Mouse (Mus musculus): ENCODE measurements at regions not wholly inside any gene's neighbourhood (a gene's known extent, or its start where the extent isn't known, plus 50 kb on each side); places are given as distances from the start of the nearest gene placed in this dataset.

DNA sequence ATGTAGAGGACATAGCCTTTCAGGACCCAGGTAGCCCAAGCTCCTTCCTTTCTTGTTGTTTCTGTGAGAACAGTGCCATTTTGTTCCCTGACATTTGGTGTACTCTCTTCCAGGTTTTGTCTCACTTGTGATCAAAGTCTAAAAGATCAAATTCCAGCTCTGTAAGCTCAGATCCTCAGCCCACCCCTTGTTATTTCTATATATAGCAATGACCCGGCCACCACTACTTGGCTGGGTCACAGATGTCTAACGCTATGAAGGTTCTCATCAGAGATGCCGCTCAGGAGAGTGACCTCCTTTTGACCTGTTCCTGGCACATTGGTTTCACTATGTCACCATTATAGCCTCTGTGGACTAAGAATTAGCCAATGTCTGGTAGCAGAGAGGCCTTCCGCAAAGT lies 451.7 kb downstream of the Pik3r1 start:
- ATAC-seq (replicated peaks; ENCODE audit: low read depth, poor library complexity, severe bottlenecking), result no peak

DNA sequence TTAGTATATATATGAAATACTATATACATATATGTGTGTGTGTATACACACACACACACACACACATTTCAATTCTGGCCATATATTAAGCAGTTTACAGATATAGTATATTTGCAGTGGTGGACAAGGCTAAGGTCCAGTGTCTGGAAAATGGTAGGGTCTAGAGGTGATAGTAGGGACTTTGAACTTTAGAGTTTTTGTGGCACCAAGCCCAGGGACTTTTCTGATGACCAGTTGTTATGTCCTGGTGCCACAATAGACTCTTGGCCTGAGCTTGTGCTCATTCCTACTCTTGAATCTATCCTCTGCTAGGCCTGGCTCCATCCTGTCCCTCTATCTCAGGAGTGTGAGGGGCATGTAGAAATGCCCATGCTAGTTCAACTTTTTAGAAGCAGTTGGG lies 454.0 kb downstream of the Pik3r1 start:
- ATAC-seq (replicated peaks; ENCODE audit: low read depth, poor library complexity, severe bottlenecking), result no peak

DNA sequence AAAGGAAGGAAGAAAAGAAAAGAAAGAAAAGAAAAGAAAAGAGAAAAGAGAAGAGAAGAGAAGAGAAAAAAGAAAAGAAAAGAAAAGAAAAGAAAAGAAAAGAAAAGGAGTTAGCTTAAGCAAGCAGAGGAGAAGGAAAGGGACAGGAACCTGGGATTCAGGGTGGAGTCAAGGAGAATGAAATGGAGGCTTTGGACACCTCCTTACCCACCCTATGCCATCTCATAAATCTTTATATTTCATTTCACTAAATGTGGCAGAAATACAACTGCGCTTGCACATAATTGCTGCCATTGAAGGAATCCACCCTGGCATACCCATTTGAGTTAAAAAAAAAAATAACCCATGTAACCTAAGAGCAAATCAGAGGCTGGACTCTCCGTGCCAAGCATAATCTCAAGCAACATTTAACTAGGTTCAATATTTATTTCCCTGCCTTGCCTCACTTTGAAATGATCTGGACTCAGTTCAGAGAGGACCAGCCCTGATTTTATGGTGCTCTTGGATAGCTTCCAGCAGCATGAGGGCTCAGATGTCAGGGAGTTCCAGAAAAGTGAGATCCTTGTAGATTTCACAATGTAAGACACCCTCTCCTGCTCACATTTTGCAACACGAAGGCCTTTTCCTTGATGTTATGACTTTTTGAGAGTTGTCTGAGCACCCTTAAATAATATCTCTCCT lies 456.2 kb downstream of the Pik3r1 start:
- no peak for ATAC-seq (replicated peaks; ENCODE audit: low read depth, poor library complexity, severe bottlenecking)

DNA sequence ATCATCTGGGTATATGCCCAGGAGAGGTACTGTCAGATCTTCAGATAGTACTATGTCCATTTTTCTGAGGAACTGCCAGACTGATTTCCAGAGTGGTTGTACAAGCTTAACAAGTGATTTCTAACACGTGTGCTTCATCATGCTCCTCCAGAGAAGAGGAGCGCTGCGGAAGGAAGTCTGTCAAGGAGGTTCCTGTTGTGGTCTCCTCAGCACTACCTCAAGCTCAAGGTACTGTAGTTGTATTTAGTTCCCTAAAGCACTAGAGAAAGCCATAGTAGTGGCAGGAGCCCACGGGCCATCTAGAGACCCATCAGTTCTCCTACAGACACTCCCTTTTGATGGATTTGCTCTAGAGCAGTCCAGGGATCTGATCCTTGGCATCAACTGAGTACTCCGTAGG lies 459.3 kb downstream of the Pik3r1 start:
- peak; percentile 98 for ATAC-seq (replicated peaks; ENCODE audit: low read depth, poor library complexity, severe bottlenecking)

DNA sequence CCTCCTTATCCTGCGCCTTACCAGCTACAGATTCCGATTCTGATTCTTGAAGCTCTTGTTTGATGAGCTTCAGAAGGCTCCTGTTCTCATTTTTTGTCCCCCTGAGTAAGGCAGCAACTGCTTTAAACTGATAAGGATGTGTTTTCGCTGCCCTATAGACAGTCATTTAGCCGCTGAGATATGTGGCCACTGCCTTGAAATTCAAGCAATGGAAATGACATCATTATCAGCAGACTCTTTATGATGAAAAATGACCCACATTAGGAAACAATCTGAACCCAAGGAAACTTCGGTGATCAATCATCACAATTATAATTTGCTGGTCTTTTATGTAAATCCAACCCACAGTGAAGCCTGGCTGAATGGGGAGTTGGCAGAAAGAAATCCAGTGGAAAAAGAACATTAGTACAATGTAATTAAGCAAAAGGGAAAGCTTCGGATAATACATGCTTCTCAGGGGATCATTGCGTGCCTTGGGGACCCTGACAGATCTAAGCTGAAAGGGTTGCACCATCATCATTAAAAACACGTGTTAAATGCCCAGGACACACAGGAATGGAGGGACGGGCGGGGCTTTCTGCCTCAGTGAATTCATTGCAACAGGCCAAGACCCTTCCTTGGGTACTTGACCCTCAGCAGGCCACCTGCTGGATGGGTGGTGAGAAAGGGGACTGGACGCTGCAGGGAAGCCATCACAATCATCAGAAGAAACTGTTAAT lies 462.2 kb downstream of the Pik3r1 start:
- ATAC-seq (replicated peaks; ENCODE audit: low read depth, poor library complexity, severe bottlenecking), result no peak

DNA sequence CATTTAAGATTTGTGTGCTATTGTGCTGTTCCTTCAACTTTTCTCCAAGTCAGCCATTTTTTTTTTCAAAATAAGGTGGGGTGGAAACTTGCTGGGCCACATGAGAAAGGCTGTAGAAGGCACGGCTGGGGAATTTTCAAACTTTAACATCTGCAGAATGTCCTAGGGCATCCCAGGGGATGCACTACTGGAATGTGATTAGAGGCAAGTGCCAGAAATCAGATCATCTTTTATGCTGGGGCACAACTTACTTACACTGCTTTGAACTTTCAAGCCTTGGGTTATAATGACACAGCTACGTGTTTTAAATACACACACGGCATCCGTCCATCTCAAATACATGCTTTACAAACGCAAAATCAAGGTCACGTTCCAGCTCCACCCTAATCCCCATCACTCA lies 463.0 kb downstream of the Pik3r1 start:
- ATAC-seq (replicated peaks; ENCODE audit: low read depth, poor library complexity, severe bottlenecking), result no peak

DNA sequence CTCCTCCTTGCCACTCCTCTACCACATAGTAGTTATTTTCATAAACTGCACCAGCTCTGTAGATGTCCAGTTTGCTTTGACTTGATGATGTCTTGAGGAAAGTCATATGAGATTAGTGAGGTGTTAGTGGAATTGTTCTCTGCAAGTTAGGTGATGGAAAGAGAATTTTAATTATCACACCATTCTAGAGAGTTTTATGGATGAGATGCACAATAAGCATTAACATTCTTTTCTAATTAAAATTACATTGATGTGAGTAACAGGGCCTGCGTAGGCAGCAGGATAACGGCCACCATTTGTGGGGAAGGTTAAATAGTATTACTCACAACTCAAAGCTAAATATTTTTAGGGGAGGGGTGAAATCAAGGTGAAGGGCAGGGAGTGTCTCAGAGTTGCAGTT lies 466.7 kb downstream of the Pik3r1 start:
- no peak for ATAC-seq (replicated peaks; ENCODE audit: low read depth, poor library complexity, severe bottlenecking)

DNA sequence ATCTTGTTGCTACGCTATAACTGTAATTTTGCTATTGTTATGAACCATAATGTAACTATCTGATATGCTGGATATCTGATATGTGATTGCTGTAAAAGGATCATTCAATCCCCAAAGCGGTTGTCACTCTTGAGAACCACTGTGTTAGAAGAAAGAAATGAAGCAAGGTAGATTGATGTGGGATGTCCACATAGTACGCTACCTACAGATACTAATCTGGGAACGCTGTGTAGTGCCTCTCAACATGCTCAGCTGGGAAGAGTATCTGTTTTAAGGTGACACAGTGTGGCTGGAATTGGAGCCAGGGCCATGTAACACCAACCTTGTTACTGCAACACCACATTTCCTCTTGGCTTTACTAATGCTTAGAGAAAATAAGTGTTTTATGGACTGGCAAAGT lies 456.2 kb upstream of the Slc30a5 start:
- ATAC-seq (replicated peaks; ENCODE audit: low read depth, poor library complexity, severe bottlenecking), result no peak

DNA sequence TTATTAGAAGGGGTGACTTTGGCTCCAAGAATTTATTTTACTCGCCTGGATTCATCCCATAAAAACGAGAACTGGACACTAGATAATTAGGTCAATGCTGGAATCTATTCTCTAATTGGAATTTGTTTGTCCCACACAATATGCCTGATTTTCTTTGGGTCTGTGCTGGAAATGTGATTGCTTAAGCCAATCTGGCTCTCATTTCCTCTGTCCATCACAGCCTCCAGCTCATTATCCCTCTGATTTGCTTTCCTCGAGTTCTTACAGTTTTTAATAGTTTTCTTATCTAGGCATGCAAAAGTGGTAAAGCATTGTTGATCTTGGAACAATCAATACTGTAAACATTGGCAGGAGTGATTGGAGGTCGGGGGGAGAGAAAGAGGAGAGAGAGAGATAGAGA lies 453.9 kb upstream of the Slc30a5 start:
- ATAC-seq (replicated peaks; ENCODE audit: low read depth, poor library complexity, severe bottlenecking), result no peak

DNA sequence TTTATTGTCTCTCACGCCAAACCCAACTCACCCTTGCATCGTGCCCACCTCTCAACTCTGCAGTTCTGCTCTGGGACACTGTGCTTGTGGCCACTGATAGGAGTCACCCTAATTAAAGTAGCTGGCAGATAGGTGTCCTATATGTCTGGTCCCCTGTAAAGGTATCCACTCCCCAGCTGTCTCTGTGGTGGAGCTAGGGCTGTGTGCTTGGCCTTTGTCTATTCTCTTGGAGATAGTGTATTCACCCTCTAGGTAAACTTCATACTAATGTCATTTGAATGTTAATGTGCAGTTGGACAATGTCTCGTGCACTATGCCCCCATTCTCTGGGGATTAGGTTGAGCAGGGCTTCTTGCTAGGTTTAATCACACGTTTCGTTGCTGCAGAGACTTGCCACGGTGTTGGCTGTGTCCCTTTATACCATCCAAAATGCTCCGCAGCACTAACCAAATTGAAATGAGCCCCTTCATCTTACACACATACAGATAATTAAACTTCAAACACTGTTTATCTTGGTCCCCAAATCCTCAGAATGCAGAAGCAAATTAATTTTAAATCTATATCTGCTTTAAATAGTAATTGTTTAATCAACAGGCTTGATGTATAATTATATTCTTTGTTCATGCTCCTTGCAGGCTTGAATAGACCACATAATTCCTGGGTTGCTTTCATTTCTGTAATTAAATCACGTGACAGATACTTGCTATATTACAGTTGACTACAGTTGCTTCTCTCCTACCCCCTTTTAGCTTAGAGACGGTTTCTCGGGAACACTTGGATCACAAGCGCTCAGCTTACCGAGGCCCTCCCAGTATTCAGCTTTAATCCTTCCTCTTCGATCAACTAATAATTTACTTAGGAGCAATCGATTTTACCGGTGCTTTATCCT lies 453.0 kb upstream of the Slc30a5 start:
- ATAC-seq (replicated peaks; ENCODE audit: low read depth, poor library complexity, severe bottlenecking), result no peak

DNA sequence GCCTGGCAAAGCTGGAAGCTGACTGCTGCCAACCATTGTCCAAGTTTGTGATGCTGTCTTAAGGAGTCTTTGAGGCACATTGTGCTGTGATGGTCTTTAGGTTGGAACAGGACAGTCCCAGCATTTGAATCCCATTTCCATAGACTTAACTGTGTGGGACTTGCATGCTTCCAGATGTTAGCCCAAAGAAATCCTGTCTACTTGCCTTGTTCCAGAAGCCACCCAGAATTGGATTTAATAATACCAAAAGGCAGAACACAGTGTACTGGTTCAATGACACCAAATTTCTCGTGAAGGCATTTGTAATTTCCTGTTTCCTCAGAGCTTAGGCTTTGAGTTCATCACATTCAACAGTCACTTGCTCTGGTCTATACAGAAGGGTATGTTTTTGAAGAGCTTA lies 444.9 kb upstream of the Slc30a5 start:
- ATAC-seq (replicated peaks; ENCODE audit: low read depth, poor library complexity, severe bottlenecking), result no peak

DNA sequence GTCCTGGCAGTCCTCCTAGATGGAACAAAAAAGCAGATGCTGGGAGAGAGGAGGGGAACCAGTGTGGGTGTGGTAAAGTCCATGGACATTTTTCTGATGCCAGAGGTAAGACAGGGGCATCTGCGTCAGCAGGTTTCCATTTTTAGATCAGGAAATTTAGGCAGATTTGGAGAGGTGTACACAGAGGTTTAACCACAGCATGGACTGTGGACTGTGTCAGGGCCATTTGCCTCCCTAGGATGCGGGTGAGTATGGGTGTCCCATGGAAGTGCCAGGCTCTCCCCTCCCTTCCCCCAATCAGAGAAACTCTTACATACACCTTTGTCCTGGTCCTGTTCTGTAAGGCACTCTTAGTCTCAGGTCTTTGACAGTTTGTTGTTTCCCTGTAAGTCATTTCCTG lies 443.5 kb upstream of the Slc30a5 start:
- ATAC-seq (replicated peaks; ENCODE audit: low read depth, poor library complexity, severe bottlenecking), result no peak

DNA sequence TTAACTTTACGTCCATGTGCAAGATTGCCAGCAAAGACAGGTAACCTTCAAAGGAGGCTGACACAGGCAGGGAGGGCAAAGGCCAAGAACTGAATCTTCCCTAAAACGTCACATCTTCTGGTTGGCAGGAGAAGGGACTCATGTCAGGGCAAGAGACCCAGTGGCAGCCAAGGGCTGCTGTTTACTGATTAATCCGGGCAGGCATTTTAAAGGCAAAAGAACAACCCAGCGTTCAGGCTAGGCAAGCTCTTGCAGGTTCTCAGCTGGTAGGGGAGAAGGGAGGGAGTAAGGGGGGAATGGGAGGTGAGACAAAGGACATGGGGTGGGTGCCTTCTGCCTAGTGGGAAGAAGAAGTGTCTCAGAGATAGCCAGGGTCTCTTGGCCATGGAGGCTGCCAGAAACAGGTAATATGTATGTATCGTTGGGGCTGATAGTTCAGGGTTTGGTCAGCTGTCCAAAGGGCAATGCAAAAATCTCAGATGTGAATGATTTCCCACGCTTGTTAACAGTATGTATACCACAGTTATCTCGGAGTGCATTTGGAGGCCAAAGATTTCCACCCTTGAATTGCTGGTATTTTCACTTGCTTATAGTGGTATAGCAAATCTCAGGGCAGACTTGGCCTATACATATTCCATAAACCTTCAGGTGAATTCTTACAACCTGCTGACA lies 441.4 kb upstream of the Slc30a5 start:
- no peak for ATAC-seq (replicated peaks; ENCODE audit: low read depth, poor library complexity, severe bottlenecking)

DNA sequence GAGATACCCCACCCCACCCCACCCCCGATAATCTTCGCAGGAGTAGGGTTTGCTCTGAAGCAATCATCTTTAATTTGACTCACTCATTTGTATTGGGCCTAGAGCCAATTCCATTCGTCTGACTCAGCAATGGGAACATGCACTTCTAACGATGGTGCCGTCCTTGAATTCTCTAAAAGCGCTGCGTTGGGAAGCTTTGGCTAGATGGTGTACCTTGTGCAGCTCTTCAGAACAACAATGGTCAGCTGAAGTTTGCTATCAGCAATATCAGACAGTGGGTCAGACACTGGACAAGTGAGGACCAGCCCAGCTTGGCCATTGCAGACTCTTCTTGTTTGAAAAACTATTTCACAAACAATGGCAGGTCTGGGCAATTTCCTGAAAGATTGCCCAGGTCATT lies 440.1 kb upstream of the Slc30a5 start:
- no peak for ATAC-seq (replicated peaks; ENCODE audit: low read depth, poor library complexity, severe bottlenecking)

DNA sequence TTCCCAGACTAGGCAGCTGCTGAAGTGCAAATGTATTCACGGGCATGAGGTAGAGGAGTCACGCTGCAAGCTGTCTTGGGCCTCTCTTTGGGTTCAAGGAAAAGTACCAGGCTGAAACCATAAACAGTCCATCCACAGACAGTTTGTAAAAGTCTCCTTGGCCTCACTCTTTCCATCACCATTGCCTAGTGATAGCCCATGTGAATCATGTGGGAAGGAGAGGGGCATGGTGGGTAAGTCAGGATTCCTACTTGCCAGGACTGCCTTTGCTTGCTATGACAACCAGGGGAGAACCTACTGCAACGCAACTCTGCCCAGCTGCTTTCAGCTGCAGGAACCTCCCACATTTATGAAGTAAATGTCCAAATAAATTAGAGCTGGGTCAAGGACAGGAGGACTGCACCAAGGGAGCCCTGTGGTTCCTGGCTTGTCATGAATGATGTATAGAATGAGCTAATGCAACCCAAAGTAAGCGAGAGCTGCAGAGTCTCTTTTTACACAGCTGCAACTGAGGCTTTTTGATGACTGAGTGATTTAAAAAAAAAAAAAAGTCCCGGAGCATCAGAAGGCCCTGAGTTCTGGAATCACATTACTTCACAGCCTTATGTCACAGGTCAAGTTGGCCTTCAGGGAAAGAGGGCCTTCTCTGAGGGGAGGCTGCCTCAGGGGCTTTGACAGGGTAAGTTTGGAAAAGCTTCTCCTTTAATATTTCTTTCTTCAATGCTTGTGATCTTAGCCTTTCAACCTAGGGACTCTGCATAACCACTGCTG lies 420.7 kb upstream of the Slc30a5 start:
- no peak for ATAC-seq (replicated peaks; ENCODE audit: low read depth, poor library complexity, severe bottlenecking)

DNA sequence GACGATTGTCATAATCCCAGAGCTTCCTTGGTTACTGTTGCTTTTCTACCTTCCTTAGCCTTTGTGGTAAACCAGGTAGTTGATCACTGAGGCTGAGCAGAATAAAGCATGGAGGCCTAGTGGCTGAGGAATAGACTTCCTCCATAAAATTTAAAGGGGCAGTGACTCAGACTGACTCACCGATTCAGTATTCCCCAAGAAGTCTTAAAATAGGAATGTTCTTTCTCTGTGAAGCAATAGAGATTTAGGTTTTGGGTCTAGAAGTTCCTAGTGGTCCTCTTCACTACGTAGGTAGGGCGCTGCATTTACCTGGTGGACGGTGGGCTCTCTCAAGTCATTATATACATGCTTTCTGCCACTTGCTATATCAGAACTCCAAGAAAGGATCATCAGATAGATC lies 416.1 kb upstream of the Slc30a5 start:
- no peak for ATAC-seq (replicated peaks; ENCODE audit: low read depth, poor library complexity, severe bottlenecking)

DNA sequence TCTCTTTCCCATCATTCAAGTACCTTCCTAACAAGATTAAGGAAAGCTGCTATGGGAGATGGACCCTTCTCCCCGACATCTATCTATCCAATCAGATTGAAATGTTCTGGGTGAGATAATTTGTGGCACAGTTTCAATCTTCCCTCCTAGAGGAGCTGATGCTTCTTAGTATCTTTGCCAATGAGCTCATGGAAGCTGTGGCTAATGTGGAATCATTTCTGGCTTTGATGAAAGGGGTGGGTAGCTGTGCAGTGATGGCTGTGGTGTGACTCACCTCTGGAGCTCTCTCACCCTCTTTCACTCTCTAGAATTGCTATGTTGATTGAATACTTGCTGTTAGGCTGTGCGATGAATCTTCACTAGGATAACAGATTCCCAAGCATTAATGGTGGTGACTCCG lies 411.1 kb upstream of the Slc30a5 start:
- no peak for ATAC-seq (replicated peaks; ENCODE audit: low read depth, poor library complexity, severe bottlenecking)

DNA sequence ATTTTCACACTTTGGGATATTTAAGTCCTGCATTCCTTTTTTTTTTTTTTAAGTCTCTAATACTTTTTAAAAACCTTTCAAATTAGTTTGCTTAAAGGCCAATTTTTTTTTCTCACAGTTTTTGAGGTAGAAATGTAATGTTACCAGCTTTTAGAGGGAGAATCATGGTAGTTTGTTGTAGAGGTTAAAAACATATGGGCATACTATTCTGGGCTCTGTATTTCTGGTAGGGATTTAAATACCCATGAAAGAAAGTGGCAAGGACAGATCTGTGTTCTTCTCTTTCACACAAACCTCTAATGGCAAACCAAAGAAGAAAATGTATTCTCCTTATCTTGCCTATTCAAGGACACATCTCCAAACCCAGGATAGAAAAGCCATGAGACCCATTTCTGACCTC lies 405.6 kb upstream of the Slc30a5 start:
- no peak for ATAC-seq (replicated peaks; ENCODE audit: low read depth, poor library complexity, severe bottlenecking)

DNA sequence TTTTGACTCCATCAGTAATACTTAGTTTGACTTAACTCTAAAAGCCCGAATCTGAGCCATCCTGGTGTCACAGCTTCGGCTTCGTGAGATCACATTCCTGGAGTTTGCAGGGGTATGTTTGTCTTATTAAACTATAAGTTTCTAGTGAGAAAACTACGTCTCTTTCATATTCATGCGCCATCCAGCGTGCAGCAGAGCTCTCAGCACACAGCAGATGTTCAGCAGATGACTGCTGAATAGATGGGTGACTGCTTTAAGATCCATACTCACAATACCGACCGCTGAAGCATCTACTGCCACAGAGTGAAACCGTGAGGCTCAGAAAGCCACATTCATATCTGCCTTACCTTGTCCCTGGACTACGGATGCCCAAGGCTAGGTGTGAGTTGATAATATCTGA lies 403.8 kb upstream of the Slc30a5 start:
- no peak for ATAC-seq (replicated peaks; ENCODE audit: low read depth, poor library complexity, severe bottlenecking)

DNA sequence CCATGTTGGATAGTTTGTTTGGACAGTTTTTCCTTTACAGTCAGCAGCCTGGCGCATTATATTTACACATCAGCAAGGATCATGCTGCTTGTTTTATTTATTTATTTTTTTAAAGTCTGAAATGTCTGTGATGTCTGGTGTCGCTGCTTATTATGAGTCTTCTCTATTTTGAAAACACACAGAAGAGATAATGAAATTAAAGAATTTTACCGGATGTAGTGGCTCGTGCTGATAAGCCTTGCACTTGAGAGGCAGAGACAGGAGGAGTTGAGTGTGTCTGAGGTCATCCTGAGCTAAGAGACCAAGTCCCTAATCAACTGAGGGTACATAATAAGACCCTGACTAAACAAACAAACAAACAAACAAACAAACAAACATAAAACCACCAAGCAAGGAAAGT lies 402.6 kb upstream of the Slc30a5 start:
- ATAC-seq (replicated peaks; ENCODE audit: low read depth, poor library complexity, severe bottlenecking), result no peak

Data from common myeloid progenitor, adult 5-6 weeks (primary cell).